Mouse (Mus musculus) frontal cortex, postnatal 10 days (tissue): ENCODE measurements at regions not wholly inside any gene's neighbourhood (a gene's known extent, or its start where the extent isn't known, plus 50 kb on each side); places are given as distances from the start of the nearest gene placed in this dataset.

Source experiments
- DNase-seq, 2 experiments: peaks; one replicate each; pipeline ENCODE4 v3.0.0; 2022; ENCODE audit warnings: low spot score in 2 of 2, mixed read lengths in 1 of 2

DNA sequence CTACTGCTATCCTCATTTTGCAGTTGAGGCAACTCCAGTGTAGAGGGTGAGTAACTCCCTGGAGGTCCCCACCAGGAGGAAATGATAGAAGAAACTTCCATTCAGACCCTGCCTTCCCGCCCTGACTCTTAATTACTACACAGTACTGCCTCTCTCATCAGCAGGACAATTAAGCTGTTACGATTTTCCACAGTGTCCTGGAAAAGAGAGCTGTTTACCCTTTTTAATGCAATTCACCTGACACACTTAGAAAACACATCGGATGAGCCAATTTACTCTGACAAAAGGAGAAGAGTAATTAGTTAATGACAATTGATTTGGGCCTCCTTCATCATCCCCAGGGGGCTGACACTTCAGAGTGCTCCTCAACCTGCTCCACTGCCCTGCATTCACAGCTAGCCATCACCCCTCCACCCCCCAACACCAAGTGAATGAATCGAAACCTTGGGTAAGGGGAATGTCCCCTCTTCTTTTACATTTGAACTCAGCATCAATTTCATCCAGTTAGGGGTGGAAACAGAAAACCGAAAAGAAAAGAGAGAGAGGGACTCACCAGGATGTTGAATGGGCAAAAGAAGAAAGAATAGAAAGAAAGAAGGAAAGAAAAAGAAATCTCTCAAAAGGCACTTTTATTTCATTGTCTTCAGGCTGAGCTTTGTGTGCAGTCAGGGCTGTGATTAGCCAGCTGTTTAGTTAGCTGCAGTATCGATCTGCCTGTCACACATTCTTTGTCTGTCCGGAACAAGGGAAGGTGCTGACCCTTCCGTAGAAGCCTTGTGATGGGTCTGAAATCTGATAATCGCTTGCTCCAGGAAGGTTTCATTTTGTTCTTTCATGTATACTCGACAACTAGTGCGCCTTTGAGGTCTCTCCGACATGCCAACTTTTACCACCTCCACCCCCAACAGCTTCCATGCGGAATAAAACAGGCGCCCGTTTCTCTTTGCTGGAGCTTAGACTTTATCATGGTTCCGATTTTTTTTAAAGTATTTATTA is 482.6 kb upstream of the Tenm4 start:
- peak in 1 of 2 experiments; percentile 6 for DNase-seq

DNA sequence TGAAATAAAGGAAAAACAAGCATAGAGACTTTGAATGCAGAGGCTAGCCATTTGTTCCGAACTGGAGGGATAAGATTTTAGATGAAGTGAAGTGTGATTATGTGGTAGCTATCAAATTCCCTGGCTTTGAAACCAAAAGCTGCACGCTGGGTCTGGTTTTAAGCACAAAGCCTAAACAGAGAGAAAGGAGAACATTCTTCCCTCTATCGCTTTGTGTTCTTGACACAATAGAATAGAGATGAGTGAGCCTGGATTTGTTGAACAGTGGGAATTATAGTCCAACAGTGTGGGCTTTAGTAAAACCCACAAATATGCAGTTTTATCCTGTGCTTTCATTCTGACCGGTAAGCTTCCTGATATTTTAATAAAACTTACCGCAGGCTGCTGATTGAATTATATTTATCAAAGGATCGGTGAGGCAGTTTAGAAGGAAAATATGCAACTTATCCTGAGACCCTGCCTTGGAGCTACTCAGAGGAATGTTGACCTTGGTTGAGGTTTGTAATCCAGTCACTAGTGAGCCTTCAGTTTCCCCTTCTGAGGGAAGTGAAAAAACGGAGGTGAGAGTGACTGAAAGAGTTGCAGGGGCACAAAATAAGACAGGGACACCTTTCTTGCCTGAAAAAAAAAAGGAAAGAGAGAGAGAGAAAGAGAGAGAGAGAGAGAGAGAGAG is 481.7 kb upstream of the Tenm4 start:
- DNase-seq, result no peak

DNA sequence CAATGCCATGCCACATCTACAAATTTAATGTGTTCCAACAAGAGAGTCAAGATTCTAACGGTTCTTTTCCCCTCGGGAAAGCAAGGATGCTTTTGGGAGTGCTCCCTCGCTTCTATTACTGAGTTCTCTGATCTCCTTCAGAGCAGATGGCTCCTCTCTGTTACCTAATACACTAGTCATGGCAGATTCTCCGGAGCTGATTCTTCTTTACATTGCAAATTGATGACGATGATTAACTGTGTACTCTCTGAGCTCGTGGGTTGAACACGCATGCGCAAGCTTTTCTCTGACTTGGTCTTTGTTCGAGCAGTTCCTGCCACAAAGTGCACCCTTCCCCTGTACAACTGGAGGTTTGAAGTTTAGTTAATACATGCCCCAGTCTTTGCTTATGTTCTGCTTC is 471.5 kb upstream of the Tenm4 start:
- no peak for DNase-seq

DNA sequence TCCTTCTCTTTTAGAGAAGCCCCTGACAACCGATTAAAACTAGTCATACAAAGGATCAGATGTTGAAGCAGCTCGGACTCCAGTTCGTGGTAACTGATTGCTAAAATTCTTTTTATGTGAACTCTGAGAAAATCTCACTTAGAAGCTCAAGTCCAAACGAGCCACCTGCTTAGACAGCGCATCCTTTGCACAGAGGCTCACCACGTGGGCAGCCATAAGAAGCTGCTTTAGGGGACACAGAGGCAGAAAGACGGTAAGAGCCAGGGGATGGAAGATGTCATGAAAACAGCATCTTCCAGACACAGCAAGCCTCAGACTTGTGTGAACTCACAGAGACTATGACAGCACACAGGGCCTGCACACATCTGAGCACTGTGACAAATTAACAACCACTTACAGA is 461.0 kb upstream of the Tenm4 start:
- no peak for DNase-seq

DNA sequence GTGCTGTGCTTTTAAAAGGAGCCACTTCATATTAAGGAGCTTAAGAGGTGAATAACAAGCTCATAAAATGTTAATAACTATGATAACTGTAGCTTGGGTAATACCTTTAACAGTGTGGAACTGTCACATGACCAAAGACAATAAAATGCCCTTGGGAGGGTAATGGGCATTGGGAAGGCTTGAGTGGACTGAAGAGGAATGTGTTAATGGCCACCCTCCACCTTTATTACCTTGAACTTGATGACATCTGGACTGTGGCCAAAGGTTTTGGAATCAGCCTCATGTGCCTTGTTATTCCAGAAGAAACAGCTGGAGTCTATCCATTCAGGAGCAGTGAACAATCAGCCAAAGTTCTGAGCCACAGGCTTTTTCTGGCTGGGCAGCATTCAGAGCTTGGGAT is 451.0 kb upstream of the Tenm4 start:
- no peak for DNase-seq

DNA sequence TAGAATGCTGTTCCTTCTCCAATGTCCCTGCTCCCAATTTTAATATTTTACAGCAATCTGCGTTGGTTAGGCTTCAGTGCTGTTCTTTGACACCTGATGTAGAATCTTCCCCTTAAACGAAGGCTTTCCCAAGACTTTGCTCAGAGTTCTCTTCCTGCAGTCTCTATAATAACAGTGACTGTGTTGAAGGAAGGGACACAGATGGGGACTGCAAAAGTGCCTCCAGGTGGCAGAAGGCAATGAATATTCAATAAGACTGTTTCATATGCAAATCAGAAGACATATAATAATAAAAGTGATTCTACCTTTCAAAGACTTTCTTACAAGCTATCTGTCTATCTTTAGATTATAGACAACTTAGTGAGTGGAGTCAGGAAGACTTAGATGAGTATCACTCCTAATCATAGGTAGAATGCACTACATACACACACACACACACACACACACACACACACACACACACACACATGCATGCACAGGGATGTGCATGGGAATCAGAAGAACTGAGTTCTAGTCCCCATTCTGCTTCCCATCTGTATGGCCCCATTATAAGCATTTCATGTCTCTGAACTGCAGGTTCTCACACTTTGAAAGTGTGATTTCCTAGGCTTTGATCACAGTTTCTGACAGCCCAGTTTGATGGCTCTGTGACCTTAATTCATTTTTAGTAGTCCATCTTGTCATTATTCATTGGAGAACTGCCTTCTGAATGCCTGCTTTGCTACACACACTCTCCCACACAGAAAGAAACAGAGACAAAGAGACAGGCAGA is 445.1 kb upstream of the Tenm4 start:
- DNase-seq, result no peak

DNA sequence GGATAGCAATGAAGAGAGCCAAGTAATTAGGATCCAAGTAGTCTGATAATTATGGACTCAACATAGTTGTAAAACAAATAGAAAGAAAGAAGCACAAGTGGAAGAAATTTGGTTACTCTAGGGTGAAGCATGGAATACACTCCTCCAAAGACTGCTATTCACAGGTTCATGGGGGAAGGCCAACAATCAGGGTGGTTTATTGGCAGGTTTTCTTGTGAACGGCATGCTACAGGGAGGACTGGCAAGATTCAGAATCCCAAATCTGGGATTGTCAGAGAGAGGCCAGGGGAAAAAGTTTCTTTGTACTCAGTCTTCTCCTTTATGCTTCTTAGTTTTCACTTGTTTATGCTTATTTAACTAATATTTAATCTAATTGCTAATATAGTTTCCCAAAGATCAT is 437.2 kb upstream of the Tenm4 start:
- DNase-seq, result no peak

DNA sequence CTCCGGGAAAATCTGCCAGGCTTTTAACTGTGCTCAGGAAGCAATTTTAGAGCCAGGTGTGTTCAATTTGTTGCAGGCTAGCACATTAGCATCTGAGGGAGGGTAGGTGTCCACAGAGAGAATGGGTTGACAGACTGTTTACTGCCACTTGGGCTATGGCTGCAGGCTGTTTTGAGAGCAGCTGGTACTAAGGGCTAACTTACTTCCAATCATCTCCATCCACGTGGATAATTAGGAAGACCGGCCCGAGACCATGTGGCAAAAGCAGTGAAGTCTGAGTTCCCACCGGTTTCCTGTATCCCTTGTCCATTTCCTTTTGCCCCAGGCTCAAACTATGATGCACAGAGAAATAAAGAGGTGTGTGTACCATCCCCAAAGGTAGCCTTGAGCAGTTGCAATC is 436.5 kb upstream of the Tenm4 start:
- no peak for DNase-seq

DNA sequence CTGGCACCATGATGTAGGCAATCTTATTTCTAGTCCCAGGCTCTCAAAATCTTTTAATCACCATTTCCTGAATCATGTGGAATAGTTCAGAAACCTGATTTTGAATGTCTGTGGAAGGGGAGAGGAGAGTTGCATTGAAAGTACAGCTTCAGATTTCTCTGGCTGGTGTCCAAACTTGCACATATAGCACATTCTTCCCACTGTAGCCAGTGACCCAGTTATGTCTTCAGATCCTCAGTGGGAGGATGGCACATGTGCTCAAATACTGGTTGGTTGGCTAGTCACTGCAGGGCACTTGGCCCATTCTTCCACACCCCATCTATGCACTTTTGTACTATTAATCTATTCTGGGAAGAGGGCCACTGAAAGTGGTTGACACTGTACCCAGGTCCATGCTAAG is 434.3 kb upstream of the Tenm4 start:
- no peak for DNase-seq

DNA sequence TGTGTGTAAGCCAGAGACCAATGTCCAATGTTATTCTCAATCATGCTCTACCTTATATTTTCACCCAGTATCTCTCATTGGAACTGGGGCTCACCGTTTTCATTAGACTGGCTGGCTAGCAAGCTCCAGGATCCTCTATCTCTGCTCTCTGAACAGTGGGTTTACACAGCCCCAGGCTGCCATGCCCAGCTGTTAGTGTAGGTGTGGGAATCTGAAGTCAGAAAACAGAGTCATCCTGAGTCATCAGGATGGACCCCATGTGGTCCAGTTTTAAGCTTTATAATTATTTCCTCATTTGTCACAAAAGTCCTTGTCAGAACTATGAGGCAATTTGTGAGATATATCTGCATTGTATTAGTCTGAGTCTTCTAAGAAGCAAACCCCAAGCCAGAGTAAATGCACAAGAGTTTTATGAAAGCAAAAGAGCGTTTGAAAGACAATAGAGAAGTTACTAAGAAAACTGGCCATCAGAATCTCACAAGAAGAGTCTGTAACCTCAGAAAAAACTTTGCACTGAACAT is 432.3 kb upstream of the Tenm4 start:
- DNase-seq, result no peak

DNA sequence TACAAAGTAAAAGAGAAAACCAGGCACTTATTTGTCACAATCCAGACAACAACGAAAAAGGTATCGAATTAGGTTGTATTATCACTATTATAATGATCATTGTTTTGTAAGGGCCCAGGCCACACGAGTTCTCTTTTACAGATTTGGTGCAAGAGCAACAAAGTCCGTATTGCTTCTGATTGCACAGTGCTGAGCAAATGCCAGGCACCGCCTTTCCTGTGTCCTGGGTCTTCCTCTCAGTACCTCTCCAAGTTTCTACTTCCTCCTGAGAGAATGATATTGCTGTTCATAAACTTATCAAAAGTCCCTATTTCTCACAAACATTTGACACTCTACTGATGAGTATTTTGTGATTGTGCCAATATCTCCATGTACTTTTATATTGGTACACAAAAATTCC is 431.3 kb upstream of the Tenm4 start:
- no peak for DNase-seq

DNA sequence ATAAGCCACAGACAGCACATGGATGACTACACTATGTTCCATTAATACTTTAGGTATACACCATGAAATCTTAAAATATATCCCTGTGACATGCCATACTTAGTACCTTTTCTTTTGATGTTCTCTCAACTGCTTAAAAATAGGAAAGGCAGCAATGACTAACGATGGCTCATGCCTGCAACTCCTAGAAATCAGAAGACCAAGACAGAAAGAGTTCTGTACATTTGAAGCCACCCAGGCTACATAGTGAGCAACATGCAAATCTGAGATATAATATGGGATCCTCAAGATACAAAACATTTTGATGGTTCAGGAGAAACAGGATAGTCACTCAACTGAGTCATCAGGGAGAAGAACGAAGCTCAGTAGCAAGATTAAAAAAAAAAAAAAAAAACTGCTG is 412.7 kb upstream of the Tenm4 start:
- DNase-seq, result no peak

DNA sequence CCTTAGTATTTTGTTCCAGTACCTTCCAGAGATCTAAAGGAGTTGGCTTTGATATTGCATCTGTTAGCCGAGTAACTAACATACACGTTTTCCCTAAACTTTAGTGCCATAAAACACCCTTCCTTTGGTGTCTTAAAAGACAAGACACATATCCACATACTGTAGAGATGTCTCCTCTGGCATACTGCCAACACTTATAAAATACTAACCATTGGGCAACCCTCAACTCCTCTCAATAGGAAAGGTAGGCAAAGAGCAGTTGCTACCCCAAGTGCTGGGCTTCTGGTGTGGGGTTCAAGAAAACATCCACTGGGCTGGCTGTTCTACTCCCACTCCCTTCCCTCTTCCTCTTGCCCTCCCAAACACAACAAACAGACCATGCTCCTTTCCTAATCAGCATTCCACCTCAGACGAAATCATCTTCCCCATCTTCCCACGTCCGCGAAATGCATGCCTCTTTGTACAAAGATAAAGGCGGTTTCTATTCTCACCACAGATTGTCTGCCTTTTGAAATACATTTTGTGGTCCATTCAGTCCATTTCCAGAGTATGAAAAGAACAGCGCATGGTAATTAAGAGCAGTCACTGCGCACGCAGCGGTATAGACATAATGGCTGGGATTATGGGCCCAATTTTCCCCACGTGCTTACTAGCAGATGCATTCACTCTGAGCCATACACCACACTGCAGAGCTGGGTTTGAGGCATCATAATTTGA is 409.9 kb upstream of the Tenm4 start:
- DNase-seq, result peak in 1 of 2 experiments; percentile 7

DNA sequence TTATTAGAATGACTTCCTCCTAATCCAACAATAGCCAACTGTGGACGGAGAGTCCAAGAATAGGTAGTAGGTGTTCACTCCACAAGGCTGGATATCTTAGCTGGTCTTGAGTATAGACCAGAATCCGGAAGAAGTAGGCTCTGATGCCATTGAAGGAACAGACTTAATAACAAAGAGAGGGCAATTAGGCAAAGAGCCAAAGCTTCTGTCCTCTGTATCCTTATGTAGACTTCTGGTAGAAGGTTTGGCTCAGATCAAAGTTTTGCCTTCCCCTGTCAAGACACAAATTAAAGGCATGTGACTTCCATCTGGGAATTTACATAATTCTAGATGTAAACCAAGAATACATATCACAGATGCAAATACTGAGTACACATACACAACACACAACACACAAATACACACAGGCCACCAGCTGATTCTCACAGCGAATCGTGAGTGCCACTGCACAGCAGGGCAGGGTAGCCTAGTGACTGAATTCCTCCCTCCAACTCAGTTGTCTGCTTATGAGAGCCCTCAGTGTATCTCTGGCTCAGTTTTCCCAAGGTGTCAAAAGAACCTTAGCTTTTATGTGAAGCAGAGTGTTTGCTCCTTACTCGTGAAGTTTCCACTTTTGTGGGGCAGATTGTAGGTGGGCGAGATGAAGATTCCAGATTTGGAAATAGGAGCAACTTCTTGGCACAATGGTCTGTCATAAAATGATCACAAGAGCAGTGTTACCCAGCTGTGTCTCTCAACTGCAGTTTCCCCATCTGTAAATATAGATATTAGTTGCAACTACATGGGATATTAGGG is 404.5 kb upstream of the Tenm4 start:
- peak; percentile 8 to 34 for DNase-seq

DNA sequence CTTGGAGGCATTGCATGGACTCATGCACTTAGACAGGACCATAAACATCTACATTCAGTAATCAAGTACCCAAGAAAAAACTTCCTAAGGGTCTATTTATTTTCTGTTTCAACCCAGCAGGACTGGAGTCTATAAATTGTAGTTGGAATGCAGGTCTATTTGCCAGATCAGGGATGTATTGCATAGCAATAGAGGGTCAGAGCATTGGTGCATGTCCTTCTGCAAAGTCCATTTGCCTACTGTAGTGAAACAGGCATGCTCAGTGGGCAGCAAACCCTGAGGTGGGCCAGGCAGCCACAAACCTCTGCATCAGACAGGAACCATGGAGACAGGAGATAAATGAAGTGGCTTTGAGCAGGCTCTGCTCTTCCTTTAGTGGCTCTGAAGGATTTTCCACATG is 386.5 kb upstream of the Tenm4 start:
- no peak for DNase-seq

DNA sequence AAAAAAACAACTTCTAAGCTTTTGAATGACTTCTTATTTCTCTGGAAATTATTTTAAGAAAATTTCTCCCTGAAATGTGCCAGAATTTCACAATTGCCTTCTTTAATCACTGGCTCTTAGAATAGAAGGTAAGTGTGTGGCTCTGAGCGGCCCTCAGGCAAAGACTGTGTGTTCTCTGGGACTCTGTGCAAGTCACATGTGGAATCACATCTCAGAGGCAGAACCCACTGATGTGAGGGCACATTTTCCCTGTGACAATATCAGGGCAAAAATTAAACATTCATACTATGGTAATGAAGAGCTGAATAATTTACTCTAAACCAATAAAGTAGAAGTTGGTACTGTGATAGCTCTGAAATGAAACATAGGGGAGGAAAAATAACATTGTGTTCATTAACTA is 383.5 kb upstream of the Tenm4 start:
- DNase-seq, result no peak

DNA sequence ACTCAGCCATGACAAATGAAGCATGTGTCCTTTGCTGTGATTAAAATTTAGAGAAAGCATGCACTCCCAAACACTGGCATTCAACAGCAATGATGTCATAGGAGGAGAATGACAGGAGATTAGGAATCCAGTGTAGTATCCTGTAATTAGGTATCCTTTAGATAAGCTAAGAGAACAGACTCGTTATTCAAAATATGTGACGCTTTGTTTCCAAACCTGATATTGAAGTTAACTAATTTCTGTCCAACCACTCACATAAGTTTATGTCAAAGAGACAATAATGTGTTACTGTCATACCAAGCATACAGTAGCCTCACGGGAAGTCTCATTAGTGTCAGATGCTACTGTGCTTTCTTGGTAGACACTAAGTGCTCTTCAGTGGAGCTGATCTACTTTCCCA is 383.1 kb upstream of the Tenm4 start:
- DNase-seq, result no peak

DNA sequence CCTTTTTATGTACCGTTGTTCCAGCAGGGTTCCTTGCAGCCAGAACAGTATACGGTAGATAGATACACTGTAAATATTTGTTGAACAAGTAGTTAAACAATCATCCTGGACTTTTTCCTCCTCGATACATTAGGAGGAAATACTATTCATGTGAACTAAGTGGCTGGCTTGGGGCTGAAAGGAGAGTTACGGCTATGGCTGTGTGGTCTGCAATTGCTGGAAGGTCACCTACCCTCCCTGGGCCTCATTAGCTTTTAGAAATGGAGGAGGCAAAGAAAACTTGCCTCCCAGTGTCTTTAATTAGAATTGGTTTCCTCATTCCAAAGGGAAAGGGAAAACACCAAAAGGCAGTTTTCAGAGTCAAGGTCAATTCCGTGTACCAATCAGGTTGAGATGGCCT is 381.6 kb upstream of the Tenm4 start:
- DNase-seq, result no peak

DNA sequence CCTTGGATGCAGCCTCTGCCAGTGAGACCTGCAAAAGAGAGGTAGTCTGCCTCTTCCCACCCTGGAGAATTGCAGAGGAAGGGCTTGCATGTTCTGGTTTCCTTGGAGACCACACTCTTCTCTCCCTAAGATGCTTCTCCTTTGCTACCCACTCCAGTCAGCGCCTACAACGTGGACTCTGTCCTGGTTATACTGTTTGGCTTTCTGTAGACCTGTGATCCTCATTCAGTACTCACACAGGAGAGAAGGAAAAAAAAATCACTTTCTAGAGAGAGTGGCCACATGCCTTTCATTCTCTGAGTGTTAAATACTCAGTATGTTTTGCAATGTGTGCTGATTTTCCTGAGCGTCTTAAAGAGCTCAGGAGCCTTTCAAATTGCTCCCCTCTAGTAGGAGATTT is 372.0 kb upstream of the Tenm4 start:
- no peak for DNase-seq

DNA sequence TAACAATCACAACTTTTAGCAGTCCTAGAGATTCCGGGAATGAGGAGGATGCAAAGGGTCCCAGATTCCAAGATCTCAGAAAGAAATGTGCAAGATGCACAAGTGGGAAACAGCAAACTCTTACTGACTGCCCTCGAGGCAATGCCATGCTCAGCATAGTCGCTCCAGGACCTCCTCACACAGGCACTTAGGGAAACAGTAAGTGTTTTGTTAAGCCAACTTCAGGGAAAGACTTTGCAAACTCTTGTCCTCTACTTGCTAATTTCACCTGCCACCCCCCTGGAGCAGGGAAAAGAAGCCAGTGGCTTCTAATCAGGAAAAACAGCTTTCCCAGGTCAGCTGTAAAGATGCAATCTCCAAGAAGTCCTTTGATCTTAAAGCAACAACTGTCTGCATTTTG is 361.4 kb upstream of the Tenm4 start:
- no peak for DNase-seq

DNA sequence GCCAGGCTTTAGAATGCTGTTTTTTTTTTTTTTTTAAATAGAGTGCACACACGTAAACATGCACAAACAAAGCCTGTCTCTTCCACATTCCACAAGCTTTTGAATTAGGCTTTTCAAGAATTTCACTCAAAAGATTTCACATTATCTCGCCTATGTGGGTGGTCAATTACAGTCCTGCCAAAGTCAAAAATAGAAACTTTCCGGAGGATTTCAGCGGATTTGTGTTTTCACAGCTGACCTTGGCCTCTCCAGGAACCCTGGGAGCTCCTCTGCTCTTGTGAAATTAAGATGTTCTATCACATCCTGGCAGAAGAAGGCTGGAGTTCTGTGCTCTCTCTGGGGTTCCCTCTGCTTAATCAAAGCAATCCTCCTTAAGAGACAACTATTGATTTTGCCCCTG is 360.9 kb upstream of the Tenm4 start:
- no peak for DNase-seq
